Mouse (Mus musculus) cortical plate, adult 2 months (tissue): Measurements from ENCODE around the gene Sptb. TPM values are rescaled to one million over a fixed set of nuclear protein-coding genes. Genes with fewer than 3 reads are reported as not detected.

Experiments
- H3K27ac ChIP-seq: fragments of 200-500 bp; 2 replicates; pipeline ENCODE4 v1.5.1; 2012; ENCODE audit warnings: low read length, control low read depth, inconsistent platforms; ENCODE audit not compliant: insufficient read depth
- H3K4me1 ChIP-seq: fragments of 200-500 bp; 2 replicates; pipeline ENCODE4 v1.6.1; 2011; ENCODE audit warnings: low read length; ENCODE audit not compliant: control insufficient read depth, insufficient read depth
- H3K4me3 ChIP-seq: fragments of 200-500 bp; 2 replicates; pipeline ENCODE4 v1.5.1; 2011; ENCODE audit warnings: mild to moderate bottlenecking, low read length, control low read depth; ENCODE audit not compliant: insufficient read depth
- CTCF ChIP-seq: fragments of 200-500 bp; IDR thresholded peaks from 2 replicates; pipeline ENCODE4 v1.5.1; 2011; ENCODE audit warnings: mild to moderate bottlenecking, control low read depth, low read length; ENCODE audit not compliant: insufficient read depth; ENCODE audit errors: extremely low read depth
- POLR2A ChIP-seq: fragments of 200-500 bp; IDR thresholded peaks from 2 replicates; pipeline ENCODE4 v1.6.1; 2011; ENCODE audit warnings: mild to moderate bottlenecking, low read length, control low read depth; ENCODE audit not compliant: insufficient read depth; ENCODE audit errors: extremely low read depth
- polyA plus RNA-seq: library from polyadenylated mRNA; depleted of rRNA; stranded (reverse); fragments of >200 nt; gene quantifications from 2 replicates; pipeline ENCODE4 v1.2.3, GENCODE M21; 2012

Gene Sptb
- polyA plus RNA-seq, 1 experiment, result 44.6 TPM

DNA sequence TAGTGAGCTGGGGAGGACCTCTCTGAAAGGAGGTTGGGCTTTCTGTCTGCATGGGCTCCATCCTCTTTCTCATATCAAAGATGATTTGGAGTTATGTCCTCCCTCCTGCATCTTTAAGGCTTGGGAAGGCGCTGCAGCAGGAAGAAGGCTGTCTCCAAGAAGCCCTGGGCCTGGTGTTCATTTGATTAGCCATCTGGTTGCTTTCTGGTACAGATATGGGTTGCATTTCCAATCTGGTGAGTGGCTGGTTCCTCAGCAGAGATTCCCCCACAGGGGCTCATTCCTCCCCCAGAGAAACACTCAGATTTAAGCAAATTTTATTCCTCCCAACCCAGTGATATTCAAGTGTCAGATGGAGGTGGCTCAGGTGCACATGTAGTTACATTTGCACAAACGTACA is 114.5 kb downstream of the Sptb start:
- Histone ChIP-seq H3K4me1 (peaks cover 7% of the 10 kb centered on the region), H3K27ac (no peak overlapping the region), H3K4me3 (no peak overlapping the region)
- TF ChIP-seq CTCF, result no peak
- TF ChIP-seq POLR2A, result no peak

DNA sequence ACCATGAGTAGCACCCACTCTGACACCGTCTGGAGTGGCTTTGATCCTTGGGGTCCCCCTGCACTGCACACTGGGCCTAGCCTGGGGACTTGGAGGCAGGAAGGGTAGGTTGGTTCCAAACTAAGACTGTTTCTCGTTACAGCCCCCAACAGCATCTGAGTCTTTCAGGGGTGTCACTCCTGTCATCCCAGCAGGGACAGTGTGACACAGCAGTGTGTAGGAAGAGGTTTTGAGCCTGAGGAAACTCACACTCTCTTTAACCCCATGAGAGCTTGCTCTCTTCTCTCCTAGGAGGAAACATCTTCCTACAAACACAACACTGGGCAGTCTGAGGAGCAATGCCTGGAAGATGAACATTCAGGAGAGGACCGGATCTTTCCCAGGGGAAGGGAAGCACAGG is 115.8 kb downstream of the Sptb start:
- no peak for TF ChIP-seq CTCF
- no peak for TF ChIP-seq POLR2A
- Histone ChIP-seq H3K4me3 (no peak overlapping the region), H3K4me1 (peaks cover 7% of the 10 kb centered on the region), H3K27ac (peak overlapping the region; percentile 40; the same call in 1 of the 2 replicates)

DNA sequence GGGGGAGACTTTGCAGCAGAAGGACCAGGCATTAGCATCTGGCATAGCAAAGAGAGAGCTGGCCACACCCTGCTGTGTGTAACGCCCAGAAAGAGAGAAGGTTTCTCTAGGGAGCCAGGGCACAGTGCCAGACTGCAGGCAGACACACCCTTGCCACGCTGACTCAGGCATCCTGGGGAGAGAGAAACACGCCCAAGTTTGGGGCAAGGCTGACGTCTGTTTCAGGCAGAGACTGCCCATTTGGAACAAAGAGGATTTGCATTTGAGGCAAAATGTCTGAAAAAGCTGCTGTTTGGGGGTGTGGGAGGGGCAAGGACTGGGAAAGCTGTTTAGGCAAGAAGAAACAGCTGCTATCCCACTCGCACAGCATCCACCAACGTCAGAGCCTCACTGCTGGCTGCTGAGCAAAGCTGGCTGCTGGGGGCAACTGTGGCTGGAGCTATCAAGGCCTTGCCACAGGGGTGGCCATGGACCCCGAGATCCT is 116.5 kb downstream of the Sptb start:
- peak overlapping the region; percentile 40; the same call in 1 of the 2 replicates for H3K27ac ChIP-seq
- peaks cover 7% of the 10 kb centered on the region for H3K4me1 ChIP-seq
- TF ChIP-seq CTCF, result no peak
- H3K4me3 ChIP-seq, result no peak overlapping the region

DNA sequence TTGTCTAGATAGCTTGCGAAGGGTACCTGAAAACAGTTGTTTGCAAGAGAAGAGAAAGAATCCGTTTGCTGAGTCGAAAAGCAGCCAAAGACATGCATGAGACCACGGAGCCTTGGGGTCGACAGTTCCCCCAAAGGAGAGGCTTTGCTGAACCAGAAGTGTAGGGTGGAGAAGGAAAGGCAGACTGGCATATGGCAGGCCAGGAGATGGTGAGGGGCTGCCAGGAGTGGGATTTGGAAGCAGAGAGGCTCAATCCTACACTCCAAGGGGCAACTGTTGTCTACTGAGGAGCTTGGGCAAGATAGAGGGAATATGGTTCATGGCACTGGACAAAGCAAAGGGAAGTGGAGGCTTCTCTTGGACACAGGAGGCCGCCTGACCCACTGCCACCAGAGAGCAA is 117.1 kb downstream of the Sptb start:
- H3K4me3 ChIP-seq, result no peak overlapping the region
- H3K4me1 ChIP-seq, result peaks cover 7% of the 10 kb centered on the region
- H3K27ac ChIP-seq, result no peak overlapping the region
- TF ChIP-seq CTCF (no peak), POLR2A (no peak)

DNA sequence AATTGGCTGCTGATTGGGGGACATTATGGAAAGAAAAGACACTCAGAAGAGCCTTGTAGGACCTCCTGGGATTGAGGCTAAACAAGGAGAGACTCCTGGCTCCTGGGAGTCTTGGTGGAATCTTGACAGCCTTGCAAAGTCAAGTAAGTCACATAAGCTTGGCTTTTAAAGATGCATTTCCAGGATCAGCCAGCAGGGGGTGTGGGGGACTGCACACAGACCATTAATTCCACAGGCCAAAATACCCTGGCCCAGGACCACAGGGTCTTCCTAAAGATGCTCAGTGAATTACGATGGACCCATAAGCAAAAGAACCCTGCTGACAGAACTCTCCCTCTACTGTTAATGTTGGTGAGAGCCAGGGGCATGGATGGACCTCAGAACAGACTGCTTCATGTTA is 118.1 kb downstream of the Sptb start:
- Histone ChIP-seq H3K4me1 (peaks cover 7% of the 10 kb centered on the region), H3K4me3 (no peak overlapping the region), H3K27ac (no peak overlapping the region)
- TF ChIP-seq CTCF (peak; percentile 75), POLR2A (no peak)

DNA sequence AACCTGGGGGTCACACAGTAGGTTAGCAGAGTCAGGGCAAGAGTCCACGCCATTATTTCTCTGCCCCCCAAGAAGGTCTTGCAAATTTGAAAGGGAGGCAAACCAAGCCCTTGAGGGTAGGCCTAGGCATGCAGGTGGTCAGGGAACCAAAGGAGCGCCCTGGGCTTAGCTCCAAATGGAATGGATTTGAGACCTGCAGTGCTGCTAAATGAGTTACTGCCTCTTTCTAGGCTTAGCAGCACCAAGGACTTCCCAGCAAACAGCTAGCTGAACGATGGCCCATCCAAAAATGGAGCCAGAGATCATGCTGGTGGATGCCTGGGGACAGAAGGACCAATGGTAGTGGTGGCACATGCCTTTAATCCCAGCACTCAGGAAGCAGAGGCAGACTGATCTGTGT is 119.3 kb downstream of the Sptb start:
- Histone ChIP-seq H3K4me1 (peaks cover 6% of the 10 kb centered on the region), H3K27ac (no peak overlapping the region), H3K4me3 (no peak overlapping the region)
- TF ChIP-seq CTCF (no peak), POLR2A (no peak)

DNA sequence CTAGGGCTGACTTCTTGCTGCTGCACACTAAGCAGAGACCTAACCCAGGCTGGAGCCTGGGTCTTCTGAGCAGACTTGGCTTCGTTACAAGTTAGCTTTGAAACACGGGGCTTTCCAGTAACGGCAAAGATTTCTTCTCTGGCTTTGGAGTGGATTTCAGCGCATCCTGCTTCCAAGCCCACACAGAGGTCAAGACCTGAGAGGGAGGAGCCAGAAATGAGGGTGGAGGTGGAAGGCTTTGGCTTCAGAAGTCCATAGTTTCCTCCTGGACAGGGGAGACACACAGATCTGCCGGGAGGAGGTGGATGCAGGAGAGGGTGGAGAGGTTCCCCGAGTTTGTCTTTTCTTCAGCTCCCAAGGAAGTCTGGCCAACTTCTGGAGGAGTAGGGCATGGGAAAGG is 120.8 kb downstream of the Sptb start:
- Histone ChIP-seq H3K4me1 (peaks cover 5% of the 10 kb centered on the region), H3K27ac (no peak overlapping the region), H3K4me3 (no peak overlapping the region)
- TF ChIP-seq POLR2A (no peak), CTCF (no peak)

DNA sequence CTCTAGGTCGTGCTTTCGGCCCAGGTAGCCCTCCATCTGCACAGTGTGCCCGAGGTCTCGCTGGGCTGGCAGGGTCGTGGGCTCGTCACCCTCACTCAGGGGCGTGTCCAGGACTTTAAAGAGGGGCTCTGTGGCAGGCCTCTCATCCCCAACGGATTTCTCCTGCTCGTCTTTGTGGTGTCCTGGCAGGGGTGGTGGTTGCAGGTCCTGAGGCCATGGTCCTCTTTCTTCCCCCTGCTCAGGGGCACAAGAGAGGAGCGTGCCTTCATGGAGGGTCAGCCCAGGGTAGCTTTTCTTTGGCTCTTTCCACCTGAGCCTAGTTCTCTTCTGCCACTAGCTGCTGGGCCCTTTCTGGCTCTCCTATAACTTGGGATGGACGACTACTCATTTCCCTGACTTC is 123.0 kb downstream of the Sptb start:
- Histone ChIP-seq H3K27ac (no peak overlapping the region), H3K4me3 (no peak overlapping the region), H3K4me1 (no peaks in the 10 kb centered on the region)
- TF ChIP-seq CTCF, result no peak
- TF ChIP-seq POLR2A, result no peak

DNA sequence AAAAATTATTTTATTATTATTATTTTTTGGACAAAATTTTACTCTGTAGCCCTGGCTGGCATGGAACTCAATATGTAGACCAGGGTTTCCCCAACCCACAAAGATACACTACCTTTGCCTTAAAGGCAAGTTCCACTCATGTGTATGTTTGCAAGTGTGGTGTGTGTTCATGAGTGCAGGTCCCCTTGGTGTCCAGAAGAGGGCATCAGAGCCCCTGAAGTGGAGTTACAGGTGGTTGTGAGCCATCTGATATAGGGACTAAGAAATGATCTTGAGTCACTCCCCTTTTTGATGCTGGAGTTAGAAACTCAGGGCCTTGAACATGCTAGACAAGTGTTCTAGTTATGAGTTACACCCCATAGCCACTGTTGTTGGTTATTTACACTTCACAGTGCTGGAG is 125.3 kb downstream of the Sptb start:
- no peaks in the 10 kb centered on the region for H3K4me1 ChIP-seq
- H3K4me3 ChIP-seq, result no peak overlapping the region
- no peak for TF ChIP-seq CTCF
- TF ChIP-seq POLR2A, result no peak
- no peak overlapping the region for H3K27ac ChIP-seq

DNA sequence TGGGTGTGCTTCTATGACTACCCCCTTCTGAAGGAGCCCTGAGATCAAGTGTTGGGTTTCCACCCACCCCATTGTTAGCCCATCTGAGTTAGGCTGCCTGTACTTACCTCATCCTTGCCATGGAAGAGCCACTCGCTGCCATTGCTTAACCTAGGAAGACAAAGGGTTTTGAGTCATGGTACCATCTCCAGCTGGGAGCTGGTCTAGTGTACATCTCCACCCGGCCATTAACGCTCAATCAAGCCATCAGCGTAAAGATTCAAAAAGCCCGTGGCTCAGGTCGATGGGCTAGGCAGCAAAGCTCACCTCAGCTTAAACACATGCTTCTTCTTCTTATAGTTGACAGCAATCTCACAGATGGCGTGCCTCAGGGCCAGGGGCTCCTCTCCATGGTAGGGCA is 126.9 kb downstream of the Sptb start:
- no peak overlapping the region for H3K4me3 ChIP-seq
- no peak for TF ChIP-seq POLR2A
- no peak for TF ChIP-seq CTCF
- H3K27ac ChIP-seq, result no peak overlapping the region
- H3K4me1 ChIP-seq, result no peaks in the 10 kb centered on the region

DNA sequence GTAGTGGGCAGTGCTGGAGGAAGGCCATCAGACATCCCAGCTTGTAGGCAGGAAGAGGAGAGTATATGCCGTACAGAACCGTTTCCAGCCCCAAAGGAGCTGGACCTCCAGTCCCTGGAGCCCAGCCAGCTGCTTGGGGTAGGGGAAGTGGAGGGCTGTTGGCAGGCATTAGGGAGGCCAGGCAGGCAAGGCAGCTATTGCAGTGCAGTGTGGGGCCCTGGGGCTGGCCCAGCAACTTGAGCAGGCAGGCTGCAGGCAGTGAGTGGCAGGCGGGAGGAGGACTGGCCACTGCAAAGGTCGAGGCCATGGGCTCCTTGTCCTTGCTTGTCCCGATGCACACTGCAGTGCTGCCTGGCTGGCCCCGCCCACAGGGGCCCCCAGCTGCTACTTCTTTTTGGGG is 127.5 kb downstream of the Sptb start:
- Histone ChIP-seq H3K27ac (peak overlapping the region; percentile 49), H3K4me3 (no peak overlapping the region), H3K4me1 (no peaks in the 10 kb centered on the region)
- no peak for TF ChIP-seq POLR2A
- TF ChIP-seq CTCF, result no peak
